Mouse (Mus musculus) neural tube, embryonic 10.5 days (tissue): ENCODE results near the gene Zscan4-ps3.
A peak's percentile ranks its signal among the peaks of the same experiment; 100 is the strongest.
"Not testable (repeated sequence)": the region's sequence is repeated elsewhere in the genome, so short reads cannot be mapped to it uniquely, and the experiment has no call there.

Source experiments
- DNase-seq: peaks from one replicate; pipeline ENCODE4 v3.0.0-alpha.2; 2017; ENCODE audit warnings: low spot score; ENCODE audit errors: extremely low spot score

Zscan4-ps3 gene

DNA sequence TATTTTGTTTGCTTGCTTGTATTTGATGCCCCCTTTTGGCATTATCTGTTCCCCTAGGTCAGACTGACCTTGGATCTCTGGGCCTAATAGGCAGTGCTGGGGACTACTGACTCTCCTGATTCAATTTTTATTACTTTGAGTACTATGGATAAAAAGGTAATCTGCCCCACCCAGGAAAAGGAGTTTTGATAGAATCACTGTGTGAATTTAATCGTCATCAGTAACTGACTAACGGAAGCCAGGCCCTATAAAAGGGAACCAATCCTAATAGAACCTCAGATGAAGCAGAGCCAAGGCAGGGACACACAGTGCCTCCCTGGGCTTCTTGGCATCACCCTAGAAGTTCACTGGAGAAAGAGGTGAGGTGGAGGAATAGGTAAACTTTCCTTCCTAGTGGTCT, at the start of gene Zscan4-ps3:
Gene Zscan4-ps3, plus strand, starts transcription at position 301 of the 400 bp plus-strand sequence.
- not testable (repeated sequence) for DNase-seq

DNA sequence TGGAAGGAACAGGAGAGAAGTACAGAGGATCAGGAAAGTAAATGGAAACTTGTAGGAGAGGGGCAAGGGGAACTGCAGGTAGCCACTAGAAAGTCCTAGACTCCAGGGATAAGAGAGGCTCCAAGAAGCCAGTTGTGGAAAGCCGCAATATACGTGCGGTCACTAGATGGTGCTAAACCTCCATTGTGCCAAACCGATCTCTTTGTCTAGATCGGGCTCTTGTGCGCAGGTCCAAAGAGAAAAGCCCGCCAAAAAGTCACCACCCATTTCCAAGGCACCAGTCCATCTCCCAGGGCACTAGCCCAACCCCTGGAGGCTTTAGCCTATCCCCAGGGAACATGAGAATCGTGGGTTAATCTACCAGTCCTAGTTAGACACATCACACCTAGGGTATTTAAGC, 8.0 kb downstream of the Zscan4-ps3 start:
- peak; percentile 48 for DNase-seq
